Mouse (Mus musculus): ENCODE measurements at regions not wholly inside any gene's neighbourhood (a gene's known extent, or its start where the extent isn't known, plus 50 kb on each side); places are given as distances from the start of the nearest gene placed in this dataset.
"Not testable (repeated sequence)": the region's sequence is repeated elsewhere in the genome, so short reads cannot be mapped to it uniquely, and the experiment has no call there.

DNA sequence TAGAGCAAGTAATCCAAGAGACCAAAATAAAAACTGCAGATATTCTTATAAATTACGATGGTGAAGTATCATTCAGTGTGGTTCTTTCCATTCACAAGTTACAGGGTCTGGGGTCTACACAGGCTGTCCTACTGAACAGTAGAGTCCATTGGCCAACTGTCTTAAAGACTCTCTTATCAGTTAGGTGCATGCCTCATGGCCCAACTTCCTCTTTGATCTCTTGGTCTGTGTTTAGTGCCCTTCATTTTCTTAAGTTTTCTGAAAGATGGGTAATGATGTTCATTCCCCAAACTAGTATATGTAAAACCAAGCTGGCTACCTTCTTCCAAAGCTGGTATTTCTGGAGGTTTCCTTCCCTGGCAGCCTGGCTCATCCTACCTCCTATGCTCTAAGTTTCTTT, 268.7 kb upstream of the Ift57 start:
- DNase-seq = no peak

DNA sequence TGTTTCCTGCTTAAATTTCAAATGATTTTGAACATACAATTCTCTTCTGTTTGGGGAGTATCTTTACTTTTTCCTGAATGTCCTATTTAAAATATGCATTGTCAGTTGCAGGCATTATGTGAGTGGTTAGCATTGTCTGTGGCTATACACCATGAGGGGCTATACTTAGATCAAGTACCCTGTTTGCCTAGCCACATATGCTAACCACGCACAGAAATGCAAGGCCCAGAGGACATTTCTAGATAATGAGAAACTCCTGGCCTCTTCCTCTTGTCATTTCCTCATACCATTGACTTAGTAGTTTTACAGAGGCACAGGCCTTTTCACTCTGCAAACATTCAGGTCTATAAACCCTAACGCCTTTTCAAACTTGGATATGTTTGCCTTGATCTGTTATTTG, 267.1 kb upstream of the Ift57 start:
- no peak for DNase-seq

- peak; percentile 11 to 24 for DNase-seq
Observed at GRCm38 (mm10) chr16:49441225-49441624, 257.8 kb upstream of the Ift57 start.

- not testable (repeated sequence) for DNase-seq
Observed at GRCm38 (mm10) chr16:49447356-49447755, 251.7 kb upstream of the Ift57 start.

- DNase-seq = no peak
Observed at GRCm38 (mm10) chr16:49493881-49494280, 205.2 kb upstream of the Ift57 start.

- DNase-seq = no peak
Observed at GRCm38 (mm10) chr16:49497521-49498010, 201.5 kb upstream of the Ift57 start.

- DNase-seq = peak in 1 of 2 experiments; percentile 21
Observed at GRCm38 (mm10) chr16:49500818-49501217, 198.2 kb upstream of the Ift57 start.

GRCm38 (mm10) chr16:49503897-49504413, 195.1 kb upstream of the Ift57 start:
- peak; percentile 10 to 43 for DNase-seq

DNA sequence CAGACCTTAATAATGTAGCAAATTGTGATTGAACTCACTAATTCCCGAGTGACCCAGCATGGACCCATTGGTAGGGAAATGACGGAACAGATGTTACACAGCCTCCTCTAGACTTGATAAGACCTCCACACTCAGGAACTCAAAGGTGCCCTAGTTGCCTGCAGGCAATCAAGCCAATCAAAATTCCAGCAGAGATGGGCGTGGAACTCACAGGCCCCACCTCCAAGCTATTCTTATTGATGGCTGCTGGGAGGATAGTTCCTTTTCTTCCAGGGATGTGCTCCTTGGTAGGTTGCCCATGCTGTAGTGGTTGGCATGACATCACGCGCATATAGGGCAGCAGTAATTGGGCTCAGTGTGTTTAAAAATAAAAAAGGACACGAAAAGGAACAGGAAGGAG, 194.4 kb upstream of the Ift57 start:
- no peak for DNase-seq

DNA sequence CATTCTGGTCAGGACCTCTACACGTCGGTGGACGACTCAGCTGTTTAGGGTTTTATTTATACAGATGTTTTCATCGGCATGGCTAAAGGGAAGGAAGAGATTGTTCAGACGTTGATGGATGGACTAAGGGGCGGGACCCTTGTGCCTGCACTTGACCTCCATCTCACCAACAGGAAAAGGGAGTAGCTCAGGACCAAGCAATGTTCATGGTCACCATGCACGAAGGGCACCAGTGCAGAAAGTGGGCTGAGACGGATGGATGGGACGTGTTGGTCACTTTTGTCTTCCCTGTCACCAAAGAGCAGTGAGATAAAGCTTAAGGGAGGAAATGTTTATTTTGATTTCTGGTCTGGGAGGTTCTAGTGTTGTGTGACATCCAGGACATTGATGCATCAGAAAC, 193.8 kb upstream of the Ift57 start:
- DNase-seq = no peak

GRCm38 (mm10) chr16:49518844-49519243, 180.2 kb upstream of the Ift57 start:
- no peak for DNase-seq

- no peak for DNase-seq
Observed at GRCm38 (mm10) chr16:49520411-49520810, 178.6 kb upstream of the Ift57 start.

DNA sequence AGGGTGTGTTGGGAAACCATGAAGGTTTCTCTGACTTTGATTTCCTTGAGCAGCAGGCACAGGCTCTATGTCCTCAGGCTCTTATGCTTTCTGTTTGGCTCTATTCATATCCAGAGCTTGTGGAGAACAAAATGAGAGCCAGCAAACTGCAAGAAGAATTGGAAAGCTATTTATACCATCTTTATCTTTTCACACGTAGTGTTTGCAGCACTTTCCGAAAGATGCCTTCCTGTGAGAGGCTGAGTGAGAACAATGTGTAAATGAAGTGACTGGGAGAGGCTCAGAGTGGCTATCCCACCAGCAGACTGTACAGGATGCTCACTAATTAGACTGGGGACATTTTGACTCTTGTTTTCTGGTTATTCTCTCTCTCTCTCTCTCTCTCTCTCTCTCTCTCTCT, 177.3 kb upstream of the Ift57 start:
- DNase-seq = no peak

DNA sequence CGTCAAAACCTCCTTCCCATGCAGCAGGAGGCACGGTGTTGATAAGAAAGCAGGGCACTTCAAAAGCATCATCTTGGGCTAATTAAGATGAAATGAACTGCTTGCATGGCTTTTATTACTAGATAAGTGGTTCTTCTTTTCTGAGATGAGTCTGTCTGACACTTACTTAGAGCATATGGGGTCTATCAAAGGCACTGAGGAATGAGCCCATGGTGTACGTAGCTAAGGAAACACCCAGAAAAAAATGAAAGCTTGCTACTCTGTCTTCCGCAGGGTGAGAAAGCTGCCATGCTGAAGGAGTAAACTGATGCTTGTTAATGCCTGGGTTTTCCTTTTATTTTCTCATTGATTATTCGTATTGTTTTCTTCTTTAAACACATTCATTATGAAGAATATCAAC, 176.5 kb upstream of the Ift57 start:
- DNase-seq = no peak

- not testable (repeated sequence) for DNase-seq
Observed at GRCm38 (mm10) chr16:49528618-49529017, 170.4 kb upstream of the Ift57 start.

GRCm38 (mm10) chr16:49529060-49529459, 170.0 kb upstream of the Ift57 start:
- no peak for DNase-seq

DNA sequence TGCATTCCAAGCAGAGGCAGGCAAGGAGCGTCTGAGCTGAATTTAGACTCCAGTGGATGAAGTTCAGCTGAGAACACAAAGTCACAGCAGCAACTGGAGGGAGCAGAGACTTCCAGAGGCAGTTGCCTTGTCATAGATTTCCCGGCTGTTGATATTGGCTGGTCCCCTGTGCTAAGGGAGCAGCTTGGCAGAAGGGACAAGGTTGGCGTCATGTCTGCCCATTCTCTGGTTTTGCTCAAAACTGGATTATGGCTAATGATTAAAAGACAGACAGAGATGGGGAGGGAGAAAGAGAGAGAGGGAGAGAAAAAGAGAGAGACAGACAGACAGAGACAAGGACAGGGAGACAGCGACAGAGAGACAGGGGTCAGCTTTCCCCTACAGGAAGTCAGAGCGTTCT, 169.0 kb upstream of the Ift57 start:
- no peak for DNase-seq

- DNase-seq = no peak
Observed at GRCm38 (mm10) chr16:49532071-49532686, 166.9 kb upstream of the Ift57 start.

DNA sequence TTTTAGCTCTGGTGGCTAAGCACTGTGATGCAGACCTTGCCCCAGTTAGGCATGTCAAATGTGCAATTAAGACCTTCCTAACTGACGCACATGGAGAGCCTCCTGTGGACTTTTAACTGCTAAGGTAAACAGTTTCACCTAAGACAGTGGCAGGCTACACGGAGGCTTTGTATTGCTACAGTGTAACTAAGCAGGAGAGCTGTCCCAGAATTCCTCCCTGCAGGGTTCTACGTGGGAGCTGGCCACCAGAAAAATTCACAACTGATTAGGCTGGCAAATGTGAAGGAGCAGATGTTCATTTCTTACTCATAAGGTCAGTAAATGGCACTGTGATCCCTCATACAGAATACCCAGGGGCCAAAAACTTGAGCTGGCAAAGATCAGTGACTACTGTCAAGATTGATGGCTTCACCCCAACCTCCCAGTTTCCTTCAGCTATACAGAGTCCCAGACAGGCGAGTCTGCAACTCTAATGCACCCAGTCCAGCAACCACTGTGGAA, 165.5 kb upstream of the Ift57 start:
- DNase-seq = peak; percentile 5 to 46

- no peak for DNase-seq
Observed at GRCm38 (mm10) chr16:49550231-49550630, 148.8 kb upstream of the Ift57 start.

- no peak for DNase-seq
Observed at GRCm38 (mm10) chr16:49570031-49570430, 129.0 kb upstream of the Ift57 start.

- DNase-seq = no peak
Observed at GRCm38 (mm10) chr16:49572485-49573170, 126.4 kb upstream of the Ift57 start.

GRCm38 (mm10) chr16:49573171-49573517, 125.9 kb upstream of the Ift57 start:
- no peak for DNase-seq

DNA sequence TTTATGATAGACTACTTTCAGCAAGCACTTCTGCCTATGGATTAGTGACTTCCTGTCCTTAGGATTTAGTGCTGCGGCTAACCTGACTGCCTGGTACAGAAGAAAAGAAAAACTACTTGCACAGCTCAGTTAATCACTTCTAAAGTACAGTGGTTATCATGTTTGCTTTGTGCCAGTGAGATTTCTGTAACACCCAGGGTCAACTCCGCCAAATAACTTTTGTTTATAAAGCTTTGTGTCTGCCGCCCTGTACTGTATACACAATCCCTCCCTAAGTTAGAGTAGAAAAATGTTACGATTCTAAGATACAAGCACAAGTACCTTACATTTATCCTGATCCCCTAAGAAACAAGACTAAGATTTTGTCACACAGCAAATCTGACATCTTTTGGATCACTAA, 120.1 kb upstream of the Ift57 start:
- DNase-seq = no peak
